In genomic region chr14:93067411-93068336, GRCm38 (mm10) we compare ENCODE assay signal across 11 mouse cellular contexts.
A peak's percentile ranks its signal among the peaks of the same experiment; 100 is the strongest.
DNase-seq lines count a peak whose midpoint lies in the region; ATAC-seq lines count a peak whose summit lies in the region.
"Had no signal": no experiment of that assay in that cellular context is flagged by ENCODE, and none has a peak within 500 bp of the region (broad histone marks: within the 10 kb centered on the region; RNA-seq: fewer than 3 reads in every experiment).

No protein-coding gene starts in this region.

- no peak for DNase-seq in heart, adult 18-20 months
- DNase-seq in cerebellum, adult 18-20 months, result peak; percentile 51 to 60
- DNase-seq in ovary, postnatal 10 days (ENCODE audit: low spot score), result no peak
- no peak for DNase-seq in kidney, adult 11 months
- DNase-seq in left cerebral cortex, adult 8-10 months (ENCODE audit: low spot score in 2 of 2), result no peak
- DNase-seq: heart, postnatal 4 days; layer of hippocampus, adult 9-11 months; liver, postnatal 0 days had no signal

- no peak overlapping the region for H3K4me2 ChIP-seq in heart, embryonic 13.5 days
- H3K4me2 ChIP-seq in forebrain, embryonic 15.5 days (replicated peaks), result peak overlapping the region; percentile 26
- peak overlapping the region; percentile 18; the same call in 1 of the 2 replicates for H3K4me2 ChIP-seq in midbrain, embryonic 15.5 days

- H3K9me3 ChIP-seq in heart, embryonic 13.5 days, result no peaks in the 10 kb centered on the region
- no peaks in the 10 kb centered on the region for H3K9me3 ChIP-seq in forebrain, embryonic 15.5 days
- no peaks in the 10 kb centered on the region for H3K9me3 ChIP-seq in midbrain, embryonic 15.5 days

- no peak overlapping the region for H3K4me3 ChIP-seq in heart, embryonic 13.5 days
- H3K4me3 ChIP-seq in forebrain, embryonic 15.5 days, result no peak overlapping the region
- H3K4me3 ChIP-seq in midbrain, embryonic 15.5 days, result no peak overlapping the region

- H3K9ac ChIP-seq in heart, embryonic 13.5 days, result no peak overlapping the region
- H3K9ac ChIP-seq in forebrain, embryonic 15.5 days (replicated peaks), result no peak overlapping the region
- no peak overlapping the region for H3K9ac ChIP-seq in midbrain, embryonic 15.5 days
- H3K9ac ChIP-seq: liver, postnatal 0 days had no signal

- ATAC-seq in heart, embryonic 13.5 days (ENCODE audit: extremely low read depth, insufficient number of reproducible peaks, low FRiP score, low TSS enrichment), result no peak
- peak; percentile 93 for ATAC-seq in forebrain, embryonic 15.5 days (replicated peaks)
- peak; percentile 91 for ATAC-seq in midbrain, embryonic 15.5 days (replicated peaks)
- ATAC-seq: liver, postnatal 0 days had no signal

- 0 out of 2 replicates have a peak overlapping the region, but pooled peaks have one; percentile 32 for H3K27ac ChIP-seq in heart, embryonic 13.5 days (replicated peaks)
- H3K27ac ChIP-seq in forebrain, embryonic 15.5 days (replicated peaks), result peak overlapping the region; percentile 66
- H3K27ac ChIP-seq in midbrain, embryonic 15.5 days, result peak overlapping the region; percentile 62

- no peaks in the 10 kb centered on the region for H3K36me3 ChIP-seq in heart, embryonic 13.5 days
- no peaks in the 10 kb centered on the region for H3K36me3 ChIP-seq in forebrain, embryonic 15.5 days
- H3K36me3 ChIP-seq in midbrain, embryonic 15.5 days (replicated peaks), result no peaks in the 10 kb centered on the region

- H3K4me1 ChIP-seq in heart, embryonic 13.5 days, result peaks cover 9% of the 10 kb centered on the region; the same call in 1 of the 2 replicates
- peaks cover 30% of the 10 kb centered on the region for H3K4me1 ChIP-seq in forebrain, embryonic 15.5 days
- H3K4me1 ChIP-seq in midbrain, embryonic 15.5 days, result peaks cover 17% of the 10 kb centered on the region

- no peaks in the 10 kb centered on the region for H3K27me3 ChIP-seq in heart, embryonic 13.5 days (replicated peaks)
- H3K27me3 ChIP-seq in forebrain, embryonic 15.5 days, result no peaks in the 10 kb centered on the region
- H3K27me3 ChIP-seq in midbrain, embryonic 15.5 days (replicated peaks), result no peaks in the 10 kb centered on the region

- 59% methylated on average over 5 of the region's 5 CpGs for WGBS in heart, embryonic 13.5 days
- 9% methylated on average over 5 of the region's 5 CpGs for WGBS in forebrain, embryonic 15.5 days
- 11% methylated on average over 5 of the region's 5 CpGs for WGBS in midbrain, embryonic 15.5 days

Comparison
In these comparisons a context has a peak if more than half of its experiments do, and no peak if none do; other contexts are left out.
1. DNase-seq: peak in cerebellum, adult 18-20 months (2 of 2); none in heart, adult 18-20 months (0 of 2), ovary, postnatal 10 days (single experiment), kidney, adult 11 months (single experiment) and left cerebral cortex, adult 8-10 months (0 of 2).
2. Peak in every context shown above with its lines, with median percentiles within 50 percentile points of each other: H3K27ac ChIP-seq.